Mouse (Mus musculus) midbrain, postnatal 0 days (tissue): ENCODE data around the gene Zdhhc13. TPM values are rescaled to one million over a fixed set of nuclear protein-coding genes. Genes with fewer than 3 reads are reported as not detected.
A peak's percentile ranks its signal among the peaks of the same experiment; 100 is the strongest.

ENCODE experiments used
- ATAC-seq: fragments of 200-750 bp; cut with Nextera tagmentation; 2 replicates; pipeline ENCODE4 v1.8.0; 2017; ENCODE audit warnings: moderate number of reproducible peaks, mild to moderate bottlenecking, moderate TSS enrichment, moderate library complexity; ENCODE audit not compliant: low FRiP score
- DNase-seq: peaks from one replicate; pipeline ENCODE4 v3.0.0-alpha.2; 2015; ENCODE audit warnings: low spot score
- H3K27ac ChIP-seq: fragments of 300-500 bp; sonication (generic); 2 replicates; pipeline ENCODE4 v1.5.1; 2014; ENCODE audit warnings: low read depth, mild to moderate bottlenecking, low read length, mixed read lengths
- H3K27me3 ChIP-seq: fragments of 300-500 bp; sonication (generic); 2 replicates; pipeline ENCODE4 v1.6.1; 2014; ENCODE audit warnings: low read length, control low read depth, mixed read lengths; ENCODE audit not compliant: insufficient read depth
- H3K36me3 ChIP-seq: fragments of 300-500 bp; sonication (generic); 2 replicates; pipeline ENCODE4 v1.6.1; 2014; ENCODE audit warnings: low read length, control low read depth, mixed read lengths; ENCODE audit not compliant: insufficient read depth
- H3K4me1 ChIP-seq: fragments of 300-500 bp; sonication (generic); 2 replicates; pipeline ENCODE4 v1.6.1; 2014; ENCODE audit warnings: mild to moderate bottlenecking, control low read depth, antibody characterized with exemption, low read length, mixed read lengths; ENCODE audit not compliant: insufficient read depth
- H3K4me2 ChIP-seq: fragments of 300-500 bp; sonication (generic); 2 replicates; pipeline ENCODE4 v1.6.1; 2014; ENCODE audit warnings: low read depth, mild to moderate bottlenecking, low read length, mixed read lengths; ENCODE audit not compliant: poor library complexity, severe bottlenecking
- H3K4me3 ChIP-seq: fragments of 300-500 bp; sonication (generic); 2 replicates; pipeline ENCODE4 v1.5.1; 2014; ENCODE audit warnings: low read depth, mild to moderate bottlenecking, low read length, moderate library complexity
- H3K9ac ChIP-seq: fragments of 300-500 bp; sonication (generic); replicated peaks from 2 replicates; pipeline ENCODE4 v1.6.1; 2014; ENCODE audit warnings: mild to moderate bottlenecking, low read length, moderate library complexity, mixed read lengths; ENCODE audit not compliant: poor library complexity, severe bottlenecking
- H3K9me3 ChIP-seq: fragments of 300-500 bp; sonication (generic); 2 replicates; pipeline ENCODE4 v1.6.1; 2016; ENCODE audit warnings: low read length, control low read depth
- CTCF ChIP-seq: IDR thresholded peaks from 2 replicates; pipeline ENCODE4 v1.5.1; 2016; ENCODE audit warnings: antibody characterized with exemption, mild to moderate bottlenecking
- WGBS: fragments of 180-500 bp; shearing (Covaris S2); extraction: QIAGEN DNeasy Blood & Tissue Kit; methylation state at CpG from one replicate; pipeline ENCODE4 v1.1.7; 2014; 5-methylcytosine and 5-hydroxymethylcytosine counted together
- polyA plus RNA-seq: library from polyadenylated mRNA; unstranded; fragments of >200 nt; fragmentation: Nextera tagmentation; extraction: Ambion mirVana; gene quantifications from 2 replicates; pipeline ENCODE4 v1.2.1, GENCODE M21; 2015
- total RNA-seq: library from RNA; depleted of rRNA; stranded (reverse); fragments of >200 nt; gene quantifications from 2 replicates; pipeline ENCODE4 v1.2.3, GENCODE M21; 2014

Zdhhc13 gene
- total and polyA plus RNA-seq, 2 experiments from 2014 or later = 21.2 to 43.0 TPM

- H3K27me3 ChIP-seq = no peaks in the 10 kb centered on the region
- H3K36me3 ChIP-seq = no peaks in the 10 kb centered on the region
- H3K4me1 ChIP-seq = no peaks in the 10 kb centered on the region
- 87% methylated on average over 3 of the region's 3 CpGs for WGBS
- TF ChIP-seq CTCF = no peak
- no peak overlapping the region for H3K4me2 ChIP-seq
- no peak overlapping the region for H3K4me3 ChIP-seq
- no peak for ATAC-seq
- no peak overlapping the region for H3K9ac ChIP-seq
- H3K27ac ChIP-seq = no peak overlapping the region
- DNase-seq = no peak
- no peaks in the 10 kb centered on the region for H3K9me3 ChIP-seq
These were observed 33.0 kb upstream of the Zdhhc13 start for GRCm38 (mm10) chr7:48755825-48756224.

- ATAC-seq (no peak), DNase-seq (peak; percentile 47)
- Histone ChIP-seq H3K9ac (no peak overlapping the region), H3K27me3 (no peaks in the 10 kb centered on the region), H3K4me1 (no peaks in the 10 kb centered on the region), H3K4me2 (no peak overlapping the region), H3K36me3 (no peaks in the 10 kb centered on the region), H3K9me3 (no peaks in the 10 kb centered on the region), H3K27ac (no peak overlapping the region), H3K4me3 (no peak overlapping the region)
- TF ChIP-seq CTCF = peak; percentile 56
- WGBS = 94% methylated on average over 4 of the region's 4 CpGs
These were observed 32.4 kb upstream of the Zdhhc13 start for GRCm38 (mm10) chr7:48756306-48756931.

- WGBS = 81% methylated on average over 1 of the region's 1 CpGs
These were observed 30.7 kb upstream of the Zdhhc13 start for GRCm38 (mm10) chr7:48758083-48758482.

GRCm38 (mm10) chr7:48760789-48761188, 28.0 kb upstream of the Zdhhc13 start:
- H3K36me3 ChIP-seq = no peaks in the 10 kb centered on the region
- TF ChIP-seq CTCF = no peak
- no peaks in the 10 kb centered on the region for H3K4me1 ChIP-seq
- H3K9ac ChIP-seq = no peak overlapping the region
- no peak overlapping the region for H3K27ac ChIP-seq
- 79% methylated on average over 1 of the region's 1 CpGs for WGBS
- H3K4me2 ChIP-seq = no peak overlapping the region
- H3K27me3 ChIP-seq = no peaks in the 10 kb centered on the region
- no peak for DNase-seq
- no peak for ATAC-seq
- H3K4me3 ChIP-seq = no peak overlapping the region
- H3K9me3 ChIP-seq = no peaks in the 10 kb centered on the region

More at GRCm38 (mm10) chr7:48758083-48758482, 30.7 kb upstream of the Zdhhc13 start:
- Histone ChIP-seq H3K4me1 (no peaks in the 10 kb centered on the region), H3K9me3 (no peaks in the 10 kb centered on the region), H3K27me3 (no peaks in the 10 kb centered on the region), H3K27ac (no peak overlapping the region), H3K4me2 (no peak overlapping the region), H3K9ac (no peak overlapping the region), H3K36me3 (no peaks in the 10 kb centered on the region), H3K4me3 (no peak overlapping the region)
- DNase-seq (no peak), ATAC-seq (no peak)
- TF ChIP-seq CTCF = no peak

- Histone ChIP-seq H3K36me3 (no peaks in the 10 kb centered on the region), H3K9me3 (no peaks in the 10 kb centered on the region), H3K27ac (no peak overlapping the region), H3K9ac (no peak overlapping the region), H3K4me1 (no peaks in the 10 kb centered on the region), H3K4me2 (no peak overlapping the region), H3K4me3 (no peak overlapping the region), H3K27me3 (no peaks in the 10 kb centered on the region)
- 68% methylated on average over 1 of the region's 1 CpGs for WGBS
- DNase-seq = no peak
- no peak for TF ChIP-seq CTCF
- ATAC-seq = no peak
These were observed 26.5 kb upstream of the Zdhhc13 start for GRCm38 (mm10) chr7:48762289-48762688.

GRCm38 (mm10) chr7:48762721-48763120, 26.1 kb upstream of the Zdhhc13 start:
- no peak overlapping the region for H3K9ac ChIP-seq
- H3K4me2 ChIP-seq = no peak overlapping the region
- no peak for DNase-seq
- no peak for ATAC-seq
- no peaks in the 10 kb centered on the region for H3K4me1 ChIP-seq
- TF ChIP-seq CTCF = no peak
- H3K27me3 ChIP-seq = no peaks in the 10 kb centered on the region
- H3K4me3 ChIP-seq = no peak overlapping the region
- H3K36me3 ChIP-seq = no peaks in the 10 kb centered on the region
- H3K27ac ChIP-seq = no peak overlapping the region
- no peaks in the 10 kb centered on the region for H3K9me3 ChIP-seq
- WGBS = 82% methylated on average over 3 of the region's 3 CpGs
